Mouse (Mus musculus) stomach, postnatal 0 days (tissue): ENCODE measurements at regions not wholly inside any gene's neighbourhood (a gene's known extent, or its start where the extent isn't known, plus 50 kb on each side); places are given as distances from the start of the nearest gene placed in this dataset.

ENCODE experiments used
- ATAC-seq: fragments of 200-750 bp; cut with Nextera tagmentation; 2 replicates; pipeline ENCODE4 v1.8.0; 2017; ENCODE audit not compliant: low FRiP score, low TSS enrichment
- DNase-seq: peaks from one replicate; pipeline ENCODE4 v3.0.0-alpha.2; 2016; ENCODE audit warnings: low spot score
- H3K27ac ChIP-seq: fragments of 300-500 bp; sonication (generic); replicated peaks from 2 replicates; pipeline ENCODE4 v1.5.1; 2014; ENCODE audit warnings: mild to moderate bottlenecking, control low read depth
- H3K27me3 ChIP-seq: fragments of 300-500 bp; sonication (generic); 2 replicates; pipeline ENCODE4 v1.6.1; 2014; ENCODE audit warnings: low read length; ENCODE audit not compliant: control insufficient read depth, insufficient read depth
- H3K36me3 ChIP-seq: fragments of 300-500 bp; sonication (generic); 2 replicates; pipeline ENCODE4 v1.6.1; 2014; ENCODE audit warnings: low read length, mixed read lengths; ENCODE audit not compliant: control insufficient read depth, insufficient read depth
- H3K4me1 ChIP-seq: fragments of 300-500 bp; sonication (generic); replicated peaks from 2 replicates; pipeline ENCODE4 v1.6.1; 2014; ENCODE audit warnings: antibody characterized with exemption; ENCODE audit not compliant: control insufficient read depth, insufficient read depth
- H3K4me2 ChIP-seq: fragments of 300-500 bp; sonication (generic); replicated peaks from 2 replicates; pipeline ENCODE4 v1.6.1; 2014; ENCODE audit warnings: low read depth, mild to moderate bottlenecking, control low read depth, moderate library complexity
- H3K4me3 ChIP-seq: fragments of 300-500 bp; sonication (generic); 2 replicates; pipeline ENCODE4 v1.5.1; 2014; ENCODE audit warnings: low read depth, low read length, control low read depth
- H3K9ac ChIP-seq: fragments of 300-500 bp; sonication (generic); 2 replicates; pipeline ENCODE4 v1.6.1; 2014; ENCODE audit warnings: mild to moderate bottlenecking, low read length, control low read depth, mixed read lengths
- H3K9me3 ChIP-seq: fragments of 300-500 bp; sonication (generic); 2 replicates; pipeline ENCODE4 v1.6.1; 2016; ENCODE audit warnings: low read length; ENCODE audit not compliant: control insufficient read depth
- CTCF ChIP-seq: IDR thresholded peaks from 2 replicates; pipeline ENCODE4 v1.5.1; 2016; ENCODE audit warnings: antibody characterized with exemption, low read depth, mild to moderate bottlenecking, moderate library complexity
- EP300 ChIP-seq: optimal IDR thresholded peaks from 2 replicates; pipeline ENCODE3; 2016; ENCODE audit warnings: antibody characterized with exemption
- WGBS: fragments of 180-500 bp; shearing (Covaris S2); extraction: QIAGEN DNeasy Blood & Tissue Kit; methylation state at CpG from one replicate; pipeline ENCODE4 v1.1.7; 2014; 5-methylcytosine and 5-hydroxymethylcytosine counted together

DNA sequence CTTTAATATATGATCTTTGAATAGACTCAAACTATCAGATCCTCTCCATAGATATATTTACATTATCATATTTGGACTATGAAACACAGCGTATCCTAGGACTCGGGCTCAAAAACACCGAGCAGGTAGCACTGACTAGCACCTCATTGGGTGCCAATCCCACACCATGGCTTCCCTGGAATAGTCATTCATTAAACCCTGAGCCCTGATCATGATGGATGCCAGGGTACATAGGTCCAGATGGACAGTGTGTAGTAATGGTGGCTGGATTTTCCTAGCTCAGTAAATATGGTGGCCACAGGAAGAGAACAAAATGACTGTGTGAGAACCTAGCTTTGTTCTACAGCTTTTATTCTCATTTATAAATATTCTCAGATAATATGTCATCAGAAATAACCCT lies 390.1 kb upstream of the Nr2f2 start:
- Histone ChIP-seq H3K27me3 (no peaks in the 10 kb centered on the region), H3K4me1 (no peaks in the 10 kb centered on the region), H3K9me3 (no peaks in the 10 kb centered on the region), H3K27ac (no peak overlapping the region), H3K4me2 (no peak overlapping the region), H3K4me3 (no peak overlapping the region), H3K36me3 (no peaks in the 10 kb centered on the region), H3K9ac (no peak overlapping the region)
- DNase-seq (no peak), ATAC-seq (no peak)
- TF ChIP-seq CTCF: no peak
- no peak for TF ChIP-seq EP300
- WGBS: 93% methylated on average over 3 of the region's 3 CpGs

DNA sequence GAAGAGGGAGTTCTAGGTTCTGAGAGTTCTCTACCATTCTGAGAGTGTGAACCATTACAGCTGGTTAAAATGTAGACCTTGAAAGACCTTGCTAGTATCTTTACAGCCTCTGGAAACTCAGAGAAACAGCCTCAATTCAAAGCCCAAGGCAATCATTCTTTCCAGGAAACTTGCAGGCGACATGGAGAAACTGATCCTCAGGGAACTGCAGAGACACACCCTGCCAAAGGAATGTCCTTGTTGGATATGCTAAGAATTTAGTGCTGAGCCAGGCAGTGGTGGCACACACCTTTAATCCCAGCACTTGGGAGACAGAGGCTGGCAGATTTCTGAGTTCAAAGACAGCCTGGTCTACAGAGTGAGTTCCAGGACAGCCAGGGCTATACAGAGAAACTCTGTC lies 388.3 kb upstream of the Nr2f2 start:
- H3K27ac ChIP-seq: no peak overlapping the region
- no peaks in the 10 kb centered on the region for H3K27me3 ChIP-seq
- no peak overlapping the region for H3K4me2 ChIP-seq
- no peaks in the 10 kb centered on the region for H3K36me3 ChIP-seq
- ATAC-seq: no peak
- H3K9me3 ChIP-seq: no peaks in the 10 kb centered on the region
- TF ChIP-seq EP300 (no peak), CTCF (no peak)
- H3K4me3 ChIP-seq: no peak overlapping the region
- no peak for DNase-seq
- no peaks in the 10 kb centered on the region for H3K4me1 ChIP-seq
- H3K9ac ChIP-seq: no peak overlapping the region
- 55% methylated on average over 1 of the region's 1 CpGs for WGBS

DNA sequence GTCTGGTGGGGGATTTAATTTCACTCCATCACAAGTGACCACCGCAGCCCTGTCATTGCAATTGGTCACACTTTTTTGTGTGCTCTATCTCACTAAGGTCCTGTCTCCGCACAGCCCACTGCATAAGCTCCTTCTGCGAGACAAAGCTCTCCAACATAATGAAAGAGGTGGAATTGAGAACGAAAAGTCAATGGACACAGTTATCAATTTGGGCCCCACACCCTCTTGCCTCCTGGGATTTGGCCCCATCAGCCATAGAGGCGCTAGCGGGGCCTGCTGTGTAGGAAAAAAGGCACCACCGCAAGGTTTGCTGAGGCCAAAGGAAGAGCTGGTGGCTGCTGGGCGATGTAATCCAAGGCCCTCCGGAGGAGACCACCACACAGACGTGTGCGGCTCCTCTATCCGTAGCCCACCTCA lies 386.3 kb upstream of the Nr2f2 start:
- H3K36me3 ChIP-seq: no peaks in the 10 kb centered on the region
- ATAC-seq (no peak), DNase-seq (no peak)
- H3K27ac ChIP-seq: no peak overlapping the region
- no peaks in the 10 kb centered on the region for H3K9me3 ChIP-seq
- H3K9ac ChIP-seq: no peak overlapping the region
- H3K27me3 ChIP-seq: no peaks in the 10 kb centered on the region
- no peak overlapping the region for H3K4me2 ChIP-seq
- WGBS: 93% methylated on average over 12 of the region's 12 CpGs
- no peaks in the 10 kb centered on the region for H3K4me1 ChIP-seq
- TF ChIP-seq EP300: no peak
- no peak for TF ChIP-seq CTCF
- H3K4me3 ChIP-seq: no peak overlapping the region

DNA sequence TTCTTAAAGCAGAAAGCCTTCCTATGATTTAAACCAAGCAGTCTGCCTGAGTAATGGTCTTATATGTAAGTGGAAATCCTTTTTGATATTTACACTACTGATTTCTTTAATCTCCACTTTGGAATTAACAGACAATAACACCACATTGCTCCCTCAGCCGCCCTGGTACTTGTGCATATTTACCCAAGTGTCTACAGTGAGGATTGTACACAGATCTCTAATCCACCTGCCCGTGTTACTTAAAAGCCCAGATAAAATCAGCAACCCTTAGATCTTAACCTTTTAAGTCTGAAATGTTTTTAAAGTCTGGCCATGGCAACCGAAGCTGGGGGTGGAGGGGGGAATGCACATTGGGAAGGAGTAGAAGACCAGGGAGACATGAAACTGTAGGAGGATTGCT lies 382.3 kb upstream of the Nr2f2 start:
- WGBS: 22% methylated on average over 3 of the region's 3 CpGs
- Histone ChIP-seq H3K4me1 (no peaks in the 10 kb centered on the region), H3K27me3 (no peaks in the 10 kb centered on the region), H3K4me3 (no peak overlapping the region), H3K4me2 (no peak overlapping the region), H3K27ac (no peak overlapping the region), H3K9ac (no peak overlapping the region), H3K9me3 (no peaks in the 10 kb centered on the region), H3K36me3 (no peaks in the 10 kb centered on the region)
- TF ChIP-seq CTCF: no peak
- no peak for TF ChIP-seq EP300
- DNase-seq (peak; percentile 21), ATAC-seq (no peak)

DNA sequence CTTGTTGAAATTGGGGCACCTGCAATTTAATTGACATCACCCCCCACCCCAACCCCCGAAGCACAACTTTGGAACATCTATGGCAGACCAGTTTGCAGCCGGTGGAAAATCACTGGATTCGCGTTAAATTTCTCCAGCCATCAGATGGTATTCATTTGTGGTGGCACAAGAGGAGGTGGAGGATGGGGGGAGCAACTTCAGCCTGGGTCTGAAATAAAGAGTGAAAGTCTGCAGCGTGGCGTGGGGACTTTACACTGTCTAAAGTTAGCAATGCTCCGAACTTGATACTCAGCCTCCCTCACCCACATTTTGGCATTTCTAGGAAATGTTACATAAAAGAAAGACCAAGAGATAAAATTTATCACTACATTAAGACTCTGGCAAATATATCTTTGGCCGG lies 381.8 kb upstream of the Nr2f2 start:
- ATAC-seq (no peak), DNase-seq (no peak)
- Histone ChIP-seq H3K9me3 (no peaks in the 10 kb centered on the region), H3K36me3 (no peaks in the 10 kb centered on the region), H3K4me2 (no peak overlapping the region), H3K9ac (no peak overlapping the region), H3K27ac (no peak overlapping the region), H3K27me3 (no peaks in the 10 kb centered on the region), H3K4me3 (no peak overlapping the region), H3K4me1 (no peaks in the 10 kb centered on the region)
- TF ChIP-seq EP300: no peak
- no peak for TF ChIP-seq CTCF
- 54% methylated on average over 8 of the region's 8 CpGs for WGBS

DNA sequence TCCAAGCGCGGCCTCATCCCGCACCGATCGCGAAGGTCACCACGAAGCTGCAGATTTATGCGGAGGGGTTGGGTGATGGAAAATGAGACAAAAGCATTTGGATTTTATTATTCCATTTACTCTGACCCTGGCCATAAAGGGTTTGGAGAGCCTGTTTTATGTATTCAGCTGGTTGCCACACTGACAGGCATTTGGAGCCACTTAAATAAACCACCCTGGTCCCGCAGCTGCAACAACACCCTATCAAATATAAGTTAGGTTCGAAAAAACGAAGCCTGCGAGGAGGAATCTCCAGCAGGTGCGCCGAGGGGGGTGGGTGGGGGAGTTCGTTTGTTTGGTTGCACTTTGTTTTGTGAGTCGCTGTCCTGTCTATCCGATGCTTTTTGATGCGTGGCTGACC lies 377.8 kb upstream of the Nr2f2 start:
- Histone ChIP-seq H3K4me3 (no peak overlapping the region), H3K27ac (no peak overlapping the region), H3K4me2 (no peak overlapping the region), H3K36me3 (no peaks in the 10 kb centered on the region), H3K27me3 (no peaks in the 10 kb centered on the region), H3K9me3 (no peaks in the 10 kb centered on the region), H3K9ac (no peak overlapping the region), H3K4me1 (no peaks in the 10 kb centered on the region)
- no peak for ATAC-seq
- DNase-seq: no peak
- TF ChIP-seq CTCF (no peak), EP300 (no peak)
- 58% methylated on average over 18 of the region's 18 CpGs for WGBS
